Mouse (Mus musculus) neural tube, embryonic 10.5 days (tissue): Measurements from ENCODE around the gene Hacd3.
"Not testable (repeated sequence)": the region's sequence is repeated elsewhere in the genome, so short reads cannot be mapped to it uniquely, and the experiment has no call there.

Experiments used
- DNase-seq: peaks from one replicate; pipeline ENCODE4 v3.0.0-alpha.2; 2017; ENCODE audit warnings: low spot score; ENCODE audit errors: extremely low spot score

Gene Hacd3

DNA sequence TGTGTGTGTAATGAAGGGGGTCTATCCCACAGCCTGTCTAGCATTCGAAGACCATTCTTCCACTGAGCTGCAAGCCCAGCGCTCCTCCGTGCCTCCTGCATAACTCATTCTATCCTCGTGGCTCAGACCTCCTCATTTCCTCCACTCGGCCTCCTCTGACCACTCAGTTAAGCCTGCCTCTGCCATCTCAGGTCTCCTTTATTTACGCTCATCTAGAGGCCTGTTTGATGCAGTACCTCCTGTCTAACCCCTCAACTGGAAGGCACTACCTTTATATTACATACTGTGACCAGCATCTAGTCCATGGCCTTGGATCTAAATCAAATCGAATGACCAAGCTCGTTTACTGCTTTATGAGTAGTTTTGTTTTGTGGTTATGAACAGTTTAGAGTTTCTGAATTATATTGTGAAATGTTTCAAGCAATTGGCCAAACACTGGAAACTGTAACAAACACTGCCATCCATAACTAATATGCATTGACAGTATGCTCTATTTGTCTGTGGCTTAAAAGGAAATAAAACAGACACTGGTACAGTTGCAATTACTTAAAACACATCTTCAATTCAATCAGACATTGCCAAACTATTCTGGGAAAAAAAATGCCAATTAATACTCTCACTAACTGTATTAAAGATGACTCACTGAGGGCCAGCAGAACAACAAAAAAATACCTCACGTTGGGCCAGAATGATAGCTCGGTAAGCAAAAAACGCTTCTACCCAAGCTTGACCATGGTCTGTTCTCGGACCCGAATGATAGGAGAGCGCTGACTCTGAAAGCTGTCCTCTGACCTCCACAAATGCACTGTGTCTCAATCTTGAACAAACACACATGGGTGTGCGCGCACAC is 4.3 kb downstream of the Hacd3 start:
- DNase-seq, result no peak

GRCm38 (mm10) chr9:65016241-65016977 is 5.1 kb downstream of the Hacd3 start:
- no peak for DNase-seq

DNA sequence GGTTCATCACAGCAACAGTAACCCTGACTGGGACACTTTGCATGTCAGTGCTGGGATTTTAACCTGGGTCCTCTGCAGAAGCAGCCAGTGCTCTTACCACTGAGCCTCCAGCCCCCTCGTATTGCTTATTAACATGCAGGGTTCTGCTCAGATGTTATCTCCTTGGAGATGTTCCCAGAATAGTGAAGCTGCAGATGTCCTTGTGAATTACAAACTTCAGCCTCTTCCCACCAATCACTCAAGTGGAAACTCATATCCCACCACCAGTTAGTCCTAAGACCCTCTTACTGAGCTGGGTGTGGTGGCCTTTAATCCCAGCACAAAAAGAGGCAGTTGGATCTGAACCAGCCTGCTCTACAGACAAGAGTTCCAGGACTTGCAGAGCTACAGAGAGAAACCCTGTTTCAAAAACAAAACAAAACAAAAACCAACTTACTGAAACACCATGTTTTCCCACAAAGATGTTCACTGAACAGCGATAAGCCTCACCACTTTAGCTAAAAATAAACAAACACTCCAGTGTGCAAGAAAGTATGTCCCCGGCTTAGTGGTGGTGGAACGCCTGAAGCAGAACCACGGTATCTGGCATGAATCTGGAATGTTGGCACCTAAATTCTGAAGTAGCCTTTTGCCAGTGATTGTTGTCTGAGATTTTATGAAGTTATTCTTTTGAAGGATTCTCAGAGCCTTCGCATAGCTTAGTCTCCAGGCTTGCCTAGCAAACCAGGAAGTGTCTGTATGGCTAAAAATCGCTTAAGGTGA is 5.9 kb downstream of the Hacd3 start:
- DNase-seq, result no peak

DNA sequence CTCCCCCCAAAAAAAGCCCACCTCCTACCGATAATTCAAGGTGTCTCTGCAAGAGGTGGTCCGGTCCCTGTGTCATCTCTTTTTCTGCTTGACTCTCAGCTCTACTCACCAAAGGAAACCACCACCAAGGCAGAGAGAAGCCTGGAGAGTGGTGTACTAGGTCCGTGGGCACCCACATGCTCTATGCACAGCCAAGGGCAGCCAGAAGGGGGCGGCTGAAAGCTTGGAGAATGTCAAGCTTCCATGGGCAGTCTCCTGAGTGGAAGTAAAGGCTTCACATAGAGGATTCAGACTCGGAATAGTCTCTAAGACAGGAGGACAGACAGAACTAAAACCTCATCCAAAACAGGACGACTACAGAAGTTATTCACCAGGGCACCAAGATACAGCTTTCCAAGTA is 10.2 kb downstream of the Hacd3 start:
- DNase-seq, result peak; percentile 20

GRCm38 (mm10) chr9:65010632-65011031 is 10.9 kb downstream of the Hacd3 start:
- no peak for DNase-seq

- no peak for DNase-seq
Measured at GRCm38 (mm10) chr9:65005737-65006136, 15.8 kb downstream of the Hacd3 start.

GRCm38 (mm10) chr9:65001481-65001880 is 20.0 kb downstream of the Hacd3 start:
- no peak for DNase-seq

DNA sequence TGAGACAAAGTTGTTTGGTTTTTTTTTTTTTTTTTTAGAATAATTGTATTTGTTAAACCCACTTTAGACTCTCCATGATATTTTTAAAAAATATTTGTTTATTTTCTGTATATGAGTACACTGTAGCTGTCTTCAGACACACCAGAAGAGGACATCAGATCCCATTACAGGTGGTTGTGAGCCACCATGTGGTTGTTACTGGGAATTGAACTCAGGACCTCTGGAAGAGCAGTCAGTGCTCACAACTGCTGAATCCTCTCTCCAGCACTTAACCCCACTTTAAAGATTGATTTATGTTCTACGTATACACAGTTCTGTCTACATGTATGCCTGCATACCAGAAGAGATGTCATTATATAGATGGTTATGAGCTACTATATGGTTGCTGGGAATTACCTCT is 26.0 kb downstream of the Hacd3 start:
- not testable (repeated sequence) for DNase-seq

- DNase-seq, result no peak
Measured at GRCm38 (mm10) chr9:64990291-64990690, 31.2 kb downstream of the Hacd3 start.

DNA sequence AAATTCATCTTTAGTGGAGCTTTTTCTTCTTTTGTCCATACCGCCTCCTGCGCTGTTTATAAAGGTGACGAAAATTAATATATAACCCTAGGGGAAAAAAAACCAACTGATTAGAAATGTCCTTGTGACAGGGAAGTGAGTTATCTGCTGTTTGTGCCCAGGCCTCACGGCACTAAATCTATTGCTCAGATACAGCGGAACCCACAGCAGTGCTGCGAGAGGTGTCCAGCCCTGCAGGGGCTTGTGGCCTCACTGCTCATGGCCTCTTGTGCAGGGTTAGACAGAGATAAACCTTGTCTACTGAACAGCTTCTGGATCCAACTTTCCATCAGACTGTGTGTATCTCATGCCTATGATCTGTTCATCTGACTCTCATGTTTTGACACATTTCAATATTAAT is 33.0 kb downstream of the Hacd3 start:
- DNase-seq, result no peak

GRCm38 (mm10) chr9:64987651-64988050 is 33.8 kb downstream of the Hacd3 start:
- DNase-seq, result no peak

- no peak for DNase-seq
Measured at GRCm38 (mm10) chr9:64985807-64986206, 35.7 kb downstream of the Hacd3 start.

DNA sequence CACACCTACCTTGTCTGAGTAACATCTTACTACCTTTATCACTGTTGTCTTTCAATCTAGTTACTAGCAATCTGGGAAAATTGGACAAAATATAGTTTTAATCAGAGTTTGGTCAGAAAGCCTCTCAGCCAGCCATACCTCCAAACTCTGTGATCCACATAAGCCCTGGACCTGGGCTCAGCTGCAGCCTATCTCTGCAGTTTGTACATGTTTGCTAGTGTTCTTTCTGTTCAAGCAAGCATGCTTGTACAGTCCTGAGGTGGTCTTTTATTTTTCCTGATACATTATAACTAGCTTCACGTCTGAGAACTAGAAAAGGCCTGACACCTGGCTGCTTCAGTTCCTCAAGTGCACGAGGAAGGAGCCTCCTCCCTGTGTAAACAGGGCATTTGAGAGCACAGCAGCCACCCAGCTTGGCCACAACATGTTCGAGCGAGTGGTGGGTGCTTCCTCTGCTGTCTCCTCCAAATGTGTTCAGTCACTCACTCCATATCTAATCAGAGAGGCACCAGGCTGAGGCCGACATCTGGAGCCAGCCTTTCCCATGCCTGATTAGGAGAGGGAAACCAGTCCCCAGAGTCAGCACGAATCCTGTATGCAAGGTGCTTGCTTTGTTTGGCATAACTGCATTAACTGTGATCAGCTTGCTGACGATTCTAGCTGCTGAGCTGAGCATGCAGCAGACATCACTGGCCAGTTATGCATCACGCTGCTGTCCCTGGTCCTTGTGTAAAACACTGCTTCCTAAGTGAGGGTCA is 36.3 kb downstream of the Hacd3 start:
- DNase-seq, result no peak

DNA sequence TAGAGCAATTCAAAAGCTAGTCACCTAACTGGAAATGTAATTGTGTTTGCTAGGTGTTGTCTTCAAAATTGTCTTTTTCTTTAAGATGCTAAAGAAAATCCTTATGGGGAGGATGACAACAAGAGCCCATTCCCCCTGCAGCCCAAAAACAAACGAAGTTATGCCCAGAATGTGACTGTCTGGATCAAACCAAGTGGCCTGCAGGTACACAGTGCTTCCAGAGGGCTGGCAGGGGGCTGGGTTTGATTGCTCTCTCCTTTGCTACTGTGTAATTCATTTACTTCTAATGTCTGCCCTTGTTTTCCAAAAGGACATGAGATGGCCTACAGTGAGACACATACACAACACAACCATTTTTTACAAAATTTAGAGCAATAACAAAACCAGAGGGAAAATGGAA is 39.6 kb downstream of the Hacd3 start:
- DNase-seq, result no peak

- DNase-seq, result no peak
Measured at GRCm38 (mm10) chr9:64980548-64980947, 40.9 kb downstream of the Hacd3 start.

GRCm38 (mm10) chr9:64960978-64961320 is 60.5 kb downstream of the Hacd3 start:
- no peak for DNase-seq

DNA sequence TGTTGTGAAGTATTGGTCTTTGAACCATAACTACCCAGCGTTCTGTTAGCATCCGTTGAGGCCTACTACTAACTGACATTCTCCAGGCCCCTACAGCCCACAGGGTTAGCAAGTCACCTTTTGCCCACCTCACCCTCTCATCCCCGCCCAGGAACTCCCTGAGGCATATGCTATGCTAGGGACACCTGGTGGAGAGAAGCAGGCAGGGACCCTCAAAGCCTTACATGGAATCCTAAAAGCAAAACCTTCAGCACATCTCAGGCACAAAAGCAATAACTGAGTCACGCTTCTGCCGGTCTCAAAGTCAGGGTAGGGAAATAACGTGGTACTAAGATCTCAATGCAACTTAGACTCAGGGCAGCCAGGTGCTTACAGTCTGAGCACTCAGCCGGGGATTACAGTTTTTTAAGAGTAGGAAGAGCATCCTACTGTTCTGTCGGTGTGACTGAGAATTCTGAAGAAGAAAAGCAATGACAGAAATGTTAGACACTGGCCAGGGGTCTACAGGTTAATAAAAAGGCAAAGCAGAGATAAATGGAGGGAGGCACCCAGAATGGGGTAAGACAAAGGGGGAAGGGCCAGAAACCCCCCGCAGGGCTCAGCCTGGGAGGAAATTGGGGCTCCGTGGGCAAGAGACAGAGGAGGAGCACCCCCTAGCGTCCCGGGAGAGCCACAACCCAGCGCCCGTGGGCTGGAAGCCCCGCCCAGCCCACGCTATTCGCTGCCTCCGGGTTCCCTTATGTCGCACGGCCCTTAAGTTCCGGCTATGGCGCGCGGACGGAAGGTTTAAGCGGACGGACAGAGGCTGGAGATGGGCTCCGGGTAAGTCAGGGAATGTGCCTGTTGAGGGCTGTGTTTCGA is 61.1 kb downstream of the Hacd3 start, which contains the start of gene Ints14:
Ints14 (plus strand) TSS at position 789 of the 861 bp plus-strand sequence.
- peak; percentile 99 for DNase-seq

DNA sequence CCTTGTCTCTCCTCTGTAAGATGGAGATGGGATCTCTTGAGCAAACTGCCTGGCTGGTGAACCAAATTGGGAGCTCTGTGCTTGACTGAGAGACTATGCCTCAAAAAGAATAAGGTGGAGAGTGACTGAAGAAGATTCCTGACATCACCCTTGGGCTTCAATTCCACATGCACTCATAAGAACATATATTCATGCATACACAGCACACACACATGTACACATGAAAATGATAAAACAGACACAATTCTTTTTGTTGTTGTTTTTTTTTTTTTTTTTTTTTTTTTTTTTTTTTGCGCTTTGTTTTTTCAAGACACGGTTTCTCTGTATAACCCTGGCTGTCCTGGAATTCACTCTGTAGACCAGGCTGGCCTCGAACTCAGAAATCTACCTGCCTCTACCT is 64.2 kb downstream of the Hacd3 start:
- no peak for DNase-seq

GRCm38 (mm10) chr9:64956337-64956736 is 65.2 kb downstream of the Hacd3 start:
- no peak for DNase-seq

DNA sequence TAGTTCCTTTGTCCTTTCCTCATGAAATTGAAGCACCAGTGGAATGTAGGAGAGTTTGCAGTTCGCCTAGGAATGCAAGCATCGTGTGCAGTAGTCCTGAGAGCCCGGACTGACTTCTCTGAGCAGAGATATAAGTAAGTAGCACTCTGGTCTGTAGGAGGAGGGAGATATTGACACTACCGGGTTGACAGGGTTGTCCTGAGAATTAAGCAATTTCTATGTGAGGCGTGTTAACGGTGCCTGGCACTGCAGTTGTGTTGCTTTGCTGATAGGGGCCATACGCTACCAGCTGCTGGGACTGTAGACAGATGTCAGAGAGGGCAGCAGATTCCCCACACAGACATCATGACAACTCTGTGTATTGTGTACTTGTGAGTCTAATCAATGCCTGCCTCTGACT is 68.3 kb downstream of the Hacd3 start:
- DNase-seq, result no peak
